Mouse (Mus musculus) kidney, postnatal 25 days (tissue): ENCODE results near the gene Cfap58.

Experiments
- DNase-seq, 2 experiments: peaks; one replicate each; pipeline ENCODE4 v3.0.0; 2021; ENCODE audit warnings: mixed read lengths in 2 of 2

The Cfap58 gene

GRCm38 (mm10) chr19:47918016-47918415 is 19.5 kb upstream of the Cfap58 start:
- DNase-seq: peak in 1 of 2 experiments; percentile 32

DNA sequence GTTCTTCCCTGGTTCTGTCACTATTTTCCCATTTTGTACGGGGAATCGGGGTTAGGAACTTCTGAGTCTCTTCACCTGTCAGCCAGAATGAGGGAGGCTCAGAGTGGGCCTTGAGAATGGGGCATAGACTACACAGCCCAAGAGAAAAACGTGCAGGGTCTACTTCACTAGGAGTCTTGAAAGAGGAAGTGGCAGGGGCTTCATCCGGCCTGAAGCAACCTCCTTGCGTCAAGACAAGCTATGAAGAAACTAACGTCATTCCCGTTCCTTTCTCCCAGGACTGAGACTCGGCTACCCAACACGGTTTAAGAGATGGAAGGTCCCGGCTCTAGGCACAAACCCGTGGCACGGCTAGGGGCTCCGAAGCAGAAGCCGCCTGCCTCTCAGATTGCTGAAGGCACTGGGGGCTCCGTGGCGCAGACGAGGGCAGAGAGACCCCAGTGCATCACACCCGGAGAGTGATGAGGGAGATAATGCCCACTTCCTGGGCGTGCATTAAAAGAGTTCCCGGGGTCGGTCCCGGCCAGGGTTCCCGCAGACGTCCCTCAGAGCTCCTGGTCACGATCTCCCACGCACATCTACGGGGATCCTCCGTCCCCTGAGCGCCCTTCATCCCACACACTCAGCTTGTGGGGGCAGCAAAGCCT is 18.9 kb upstream of the Cfap58 start:
- DNase-seq: peak in 1 of 2 experiments; percentile 42

DNA sequence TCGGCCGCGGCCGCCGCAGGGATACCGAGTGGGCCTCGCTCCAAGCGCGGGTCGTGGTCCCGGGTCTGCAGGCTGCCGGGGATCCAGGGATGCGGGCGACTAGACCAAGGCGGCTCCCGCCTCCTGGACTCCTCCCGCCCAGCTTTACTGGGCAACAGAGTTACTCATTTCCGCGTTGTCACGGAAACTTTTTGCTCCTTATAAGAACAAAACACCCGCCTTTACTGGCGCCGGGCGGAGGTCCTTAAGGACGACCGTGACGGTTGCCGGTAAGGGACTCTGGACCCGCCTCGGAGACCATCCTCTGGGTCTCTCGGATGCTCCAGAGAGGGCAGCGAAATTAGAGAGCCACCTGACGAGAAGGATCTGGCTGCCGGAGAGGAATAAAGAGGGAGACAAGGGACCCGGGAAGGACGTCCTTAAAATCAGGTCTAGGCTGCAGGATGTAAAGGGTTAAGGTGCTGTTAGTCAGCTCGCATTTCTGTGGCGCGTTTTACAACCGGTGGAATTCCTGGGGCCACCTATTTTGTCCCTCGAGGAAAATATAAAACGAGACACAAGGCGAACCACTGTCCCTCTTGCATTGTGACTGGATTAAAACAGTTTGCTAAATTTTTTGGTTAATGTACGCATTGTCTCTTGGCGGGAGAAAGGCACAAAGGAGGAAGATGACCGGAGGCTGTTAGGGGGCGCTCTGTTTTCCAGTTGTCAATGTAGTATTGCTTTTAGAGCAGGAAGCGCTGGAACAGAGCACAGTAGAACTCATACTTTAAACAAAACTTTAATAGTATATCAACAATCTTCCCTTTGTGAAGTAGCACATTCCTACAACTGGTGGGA is 18.1 kb upstream of the Cfap58 start, which contains the start of the genes Cfap43 and Itprip:
Gene Cfap43, minus strand, starts transcription at position 162 of the 840 bp plus-strand sequence.
Gene Itprip, minus strand, starts transcription at position 174 of the 840 bp plus-strand sequence.
- peak; percentile 84 to 91 for DNase-seq

GRCm38 (mm10) chr19:47919966-47920375 is 17.5 kb upstream of the Cfap58 start:
- DNase-seq: peak; percentile 59 to 64

GRCm38 (mm10) chr19:47925819-47926218 is 11.7 kb upstream of the Cfap58 start:
- peak; percentile 51 to 85 for DNase-seq

- DNase-seq: no peak
These were observed 10.4 kb upstream of the Cfap58 start for GRCm38 (mm10) chr19:47927032-47927431.

GRCm38 (mm10) chr19:47929043-47929442 is 8.4 kb upstream of the Cfap58 start:
- DNase-seq: no peak

- peak in 1 of 2 experiments; percentile 56 for DNase-seq
These were observed 5.4 kb upstream of the Cfap58 start for GRCm38 (mm10) chr19:47931982-47932638.

- no peak for DNase-seq
These were observed 3.3 kb upstream of the Cfap58 start for GRCm38 (mm10) chr19:47934146-47934545.

DNA sequence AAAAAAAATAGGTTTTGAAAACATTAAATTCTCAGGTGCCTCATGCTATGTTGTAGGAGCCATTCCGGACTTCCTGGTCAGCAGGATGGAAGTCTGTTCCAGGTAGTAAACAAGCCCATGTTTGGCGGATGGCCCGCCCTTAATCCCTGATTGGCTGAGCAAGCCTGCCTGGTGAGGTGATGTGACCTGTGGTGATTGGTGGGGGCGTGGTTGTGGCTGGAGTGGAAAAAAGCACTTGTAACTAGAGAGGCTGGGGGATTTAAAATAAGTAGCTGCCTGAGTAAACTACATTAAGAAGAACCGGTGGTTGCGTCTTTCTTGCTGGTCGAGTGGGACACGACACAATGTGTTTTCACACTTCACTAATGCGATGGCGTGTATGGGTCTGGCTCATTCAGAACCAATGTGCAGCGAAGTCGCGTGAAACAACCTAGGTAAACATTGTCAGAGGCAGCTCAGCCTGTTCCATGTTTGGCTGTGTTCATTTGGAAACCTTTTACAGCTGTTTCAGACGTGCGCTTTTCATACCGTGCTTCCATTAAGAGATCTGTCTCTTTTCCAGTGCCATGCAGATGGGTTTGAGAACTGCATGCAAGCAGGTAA is 2.7 kb upstream of the Cfap58 start:
- peak in 1 of 2 experiments; percentile 59 for DNase-seq

DNA sequence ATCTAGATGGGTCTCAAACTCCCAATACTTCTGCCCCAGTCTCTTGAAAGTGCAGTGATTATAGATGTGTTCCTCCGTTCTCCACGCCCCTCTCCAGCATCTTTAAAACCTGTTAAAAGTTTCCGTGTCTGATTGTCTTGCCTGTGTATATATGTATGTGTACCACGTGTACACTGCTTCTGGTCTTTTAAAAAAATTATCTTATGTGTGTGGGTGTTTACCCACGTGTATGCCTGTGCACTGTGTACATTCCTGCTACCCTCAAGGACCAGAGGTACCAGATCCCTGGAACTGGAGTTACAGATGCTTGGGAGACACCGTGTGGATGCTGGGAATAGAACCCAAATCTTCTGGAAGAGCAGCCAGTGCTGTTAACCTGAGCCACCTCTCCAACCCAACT is 1.9 kb upstream of the Cfap58 start:
- DNase-seq: no peak

GRCm38 (mm10) chr19:47936490-47936889 is 985 bp upstream of the Cfap58 start:
- no peak for DNase-seq

- no peak for DNase-seq
These were observed 537 bp upstream of the Cfap58 start for GRCm38 (mm10) chr19:47936938-47937337.

- no peak for DNase-seq
These were observed 1.9 kb downstream of the Cfap58 start for GRCm38 (mm10) chr19:47939361-47939760.

GRCm38 (mm10) chr19:47946821-47947465 is 9.5 kb downstream of the Cfap58 start:
- DNase-seq: no peak

DNA sequence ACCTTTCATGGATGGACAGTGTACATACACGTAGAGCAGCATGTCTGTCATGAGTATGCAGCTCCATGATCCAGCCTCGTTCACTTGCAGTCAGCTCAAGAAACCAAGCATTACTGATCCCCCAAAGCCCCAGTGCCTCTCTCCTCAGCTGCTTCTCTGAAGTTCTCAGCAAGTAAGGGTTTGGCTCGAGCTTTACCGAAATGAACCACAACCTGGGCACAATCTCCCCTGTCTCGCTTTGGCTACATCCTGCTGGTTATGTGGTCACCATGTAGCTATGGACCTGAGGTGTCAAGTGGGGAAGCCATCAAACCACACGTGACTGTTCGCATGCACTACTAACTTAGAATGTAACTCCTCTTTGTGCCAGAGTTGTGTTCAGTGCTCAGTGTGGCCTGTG is 13.5 kb downstream of the Cfap58 start:
- DNase-seq: no peak

GRCm38 (mm10) chr19:47953169-47953568 is 15.7 kb downstream of the Cfap58 start:
- DNase-seq: no peak

GRCm38 (mm10) chr19:47958181-47958580 is 20.7 kb downstream of the Cfap58 start:
- no peak for DNase-seq

- DNase-seq: no peak
These were observed 31.7 kb downstream of the Cfap58 start for GRCm38 (mm10) chr19:47968993-47969659.

DNA sequence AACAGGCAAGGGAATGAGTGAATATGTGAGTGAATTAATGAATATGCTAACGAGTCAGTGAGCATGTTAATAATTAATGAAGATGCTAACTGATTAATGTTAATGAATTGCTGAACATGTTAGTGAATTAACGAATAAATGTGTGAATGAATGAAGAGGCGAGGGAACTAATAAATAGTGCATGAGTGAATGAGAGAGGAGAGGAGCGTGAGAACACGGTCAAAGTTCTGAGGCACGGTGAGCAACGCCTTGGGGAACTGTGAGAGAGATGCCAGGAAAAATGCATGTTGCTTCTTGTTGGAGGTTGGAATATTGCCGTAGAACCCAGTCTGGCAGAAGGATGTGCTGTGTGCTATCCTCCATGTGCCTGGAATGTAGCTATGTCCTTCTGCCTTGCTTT is 33.6 kb downstream of the Cfap58 start:
- no peak for DNase-seq

DNA sequence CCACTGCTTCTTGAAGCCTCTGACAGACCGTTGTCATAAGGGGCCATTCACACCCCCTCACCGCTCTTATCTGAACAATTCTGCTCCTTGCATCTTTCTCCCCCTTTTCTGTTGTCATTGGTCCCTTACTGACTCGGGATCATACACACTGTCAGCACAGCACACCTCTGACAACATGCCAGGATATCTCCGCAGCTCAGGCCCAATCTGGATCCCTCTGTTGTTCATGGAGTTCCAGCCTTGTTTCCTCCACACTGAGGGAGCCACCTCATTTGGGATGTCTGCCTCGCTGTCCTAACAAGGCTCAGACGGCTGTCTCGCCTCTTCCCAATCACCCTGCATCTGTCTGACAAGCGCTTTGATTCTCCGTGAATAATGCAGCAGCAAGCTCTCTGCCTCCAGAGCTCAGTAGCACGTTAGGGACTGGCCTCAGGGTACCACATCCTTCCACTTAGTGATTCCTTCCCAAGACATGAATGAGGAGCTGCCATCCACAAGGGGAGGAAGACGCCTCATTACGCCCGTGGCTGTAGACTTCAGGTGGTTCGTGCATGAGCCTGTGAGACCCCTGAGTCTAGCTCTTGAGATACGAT is 40.7 kb downstream of the Cfap58 start:
- no peak for DNase-seq
